Mouse (Mus musculus): ENCODE measurements around the gene Slc34a3.

Gene Slc34a3

DNA sequence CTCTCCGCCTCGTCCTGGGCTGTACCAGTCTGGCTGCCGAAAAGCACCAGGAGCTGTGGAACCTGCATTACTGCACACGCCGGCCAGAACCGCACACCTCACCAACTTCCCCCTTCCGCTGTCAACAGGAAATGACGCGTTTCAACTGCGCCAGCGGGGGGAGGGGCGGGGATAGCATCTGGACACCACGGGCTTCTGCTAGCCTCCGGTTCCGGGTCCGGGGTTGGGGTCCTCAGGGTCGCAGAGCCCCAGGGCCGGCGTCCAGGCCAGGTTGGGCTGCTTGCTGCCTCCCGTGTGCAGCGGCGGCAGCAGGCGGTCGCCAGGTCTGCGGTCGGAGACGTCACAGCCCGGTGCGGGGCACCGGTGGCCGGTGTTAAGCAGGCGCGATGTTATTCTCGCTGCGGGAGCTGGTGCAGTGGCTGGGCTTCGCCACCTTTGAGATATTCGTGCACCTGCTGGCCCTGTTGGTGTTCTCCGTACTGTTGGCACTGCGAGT is 21.2 kb upstream of the Slc34a3 start, which contains the start of gene Tmem203:
Tmem203 (plus strand) TSS at position 156 of the 496 bp plus-strand sequence.
- DNase-seq (ENCODE audit: extremely low read depth, low read depth, low spot score): no peak

- no peak for DNase-seq (ENCODE audit: extremely low read depth, low read depth, low spot score)
Measured at GRCm38 (mm10) chr2:25252331-25252730, 18.2 kb upstream of the Slc34a3 start.

DNA sequence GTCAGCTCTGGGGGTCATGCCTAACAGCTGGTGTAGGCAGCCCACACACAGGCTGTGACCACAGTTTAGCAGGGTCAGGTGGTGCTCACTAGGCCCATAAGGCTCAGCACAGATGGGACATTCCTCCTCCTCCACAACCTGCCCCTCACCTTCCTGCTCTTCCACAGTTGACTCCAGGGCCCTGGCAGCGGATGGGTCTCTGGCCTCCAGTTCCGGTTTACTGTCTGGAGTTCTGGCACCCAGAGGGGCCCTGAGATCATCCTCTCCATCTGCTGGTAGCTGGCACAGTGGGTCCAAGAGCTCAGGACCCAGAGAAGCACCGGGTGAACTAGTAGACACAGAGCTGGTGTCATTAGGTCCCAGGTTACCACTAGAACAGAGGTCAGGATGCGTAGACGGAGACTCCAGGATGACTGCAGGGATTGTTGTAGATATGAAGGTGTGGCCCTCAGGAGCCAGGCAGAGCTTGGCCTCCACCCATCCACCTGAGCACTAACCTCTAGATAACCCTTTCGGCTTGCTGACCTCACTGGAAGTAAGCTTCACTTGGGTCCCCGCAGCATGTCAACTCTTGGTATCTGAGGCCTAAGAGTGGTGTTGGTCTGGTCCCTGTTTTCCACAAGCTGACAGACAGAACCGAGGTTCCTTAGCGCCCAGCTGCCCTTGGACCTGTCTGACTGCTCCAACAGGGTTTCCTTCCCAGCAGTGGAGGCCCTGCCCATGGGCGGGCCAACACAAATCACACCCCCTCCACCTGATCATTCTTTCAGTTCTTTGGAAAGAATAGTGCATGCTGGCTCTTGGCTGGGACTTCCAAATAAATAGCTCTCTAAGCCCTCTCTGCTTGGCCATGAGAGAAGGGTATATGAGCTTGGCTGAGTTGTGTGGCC is 12.3 kb upstream of the Slc34a3 start, which contains the start of gene AL732309.1:
AL732309.1 (minus strand) TSS at position 681 of the 890 bp plus-strand sequence.
- no peak for DNase-seq (ENCODE audit: extremely low read depth, low read depth, low spot score)

GRCm38 (mm10) chr2:25244144-25244543 is 10.0 kb upstream of the Slc34a3 start:
- DNase-seq (ENCODE audit: extremely low read depth, low read depth, low spot score): no peak

DNA sequence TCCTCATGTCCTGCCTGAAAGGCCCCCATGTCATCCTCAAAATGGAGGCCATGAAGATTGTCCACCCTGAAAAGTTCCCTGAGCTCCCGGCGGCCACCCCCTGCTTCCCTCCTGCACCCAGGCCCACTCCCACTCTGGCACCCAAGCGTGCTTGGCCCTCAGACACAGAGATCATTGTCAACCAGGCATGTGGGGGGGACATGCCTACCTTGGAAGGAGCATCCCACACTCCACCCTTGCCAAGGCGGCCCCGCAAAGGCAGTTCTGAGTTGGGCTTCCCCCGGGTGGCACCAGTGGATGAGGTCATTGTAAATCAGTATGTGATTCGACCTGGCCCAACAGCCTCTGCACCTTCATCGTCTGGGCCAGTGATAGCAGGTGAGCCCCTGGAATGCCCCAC is 9.2 kb upstream of the Slc34a3 start:
- DNase-seq (ENCODE audit: extremely low read depth, low read depth, low spot score): no peak

- DNase-seq (ENCODE audit: extremely low read depth, low read depth, low spot score): no peak
Measured at GRCm38 (mm10) chr2:25242101-25242506, 7.9 kb upstream of the Slc34a3 start, which contains the start of the genes Rnf208 and Cysrt1. Gene Rnf208 (plus strand): TSS chr2:25242255. Gene Cysrt1 (minus strand): TSS chr2:25242452.

- no peak for DNase-seq (ENCODE audit: extremely low read depth, low read depth, low spot score)
Measured at GRCm38 (mm10) chr2:25241438-25241775, 7.2 kb upstream of the Slc34a3 start.

DNA sequence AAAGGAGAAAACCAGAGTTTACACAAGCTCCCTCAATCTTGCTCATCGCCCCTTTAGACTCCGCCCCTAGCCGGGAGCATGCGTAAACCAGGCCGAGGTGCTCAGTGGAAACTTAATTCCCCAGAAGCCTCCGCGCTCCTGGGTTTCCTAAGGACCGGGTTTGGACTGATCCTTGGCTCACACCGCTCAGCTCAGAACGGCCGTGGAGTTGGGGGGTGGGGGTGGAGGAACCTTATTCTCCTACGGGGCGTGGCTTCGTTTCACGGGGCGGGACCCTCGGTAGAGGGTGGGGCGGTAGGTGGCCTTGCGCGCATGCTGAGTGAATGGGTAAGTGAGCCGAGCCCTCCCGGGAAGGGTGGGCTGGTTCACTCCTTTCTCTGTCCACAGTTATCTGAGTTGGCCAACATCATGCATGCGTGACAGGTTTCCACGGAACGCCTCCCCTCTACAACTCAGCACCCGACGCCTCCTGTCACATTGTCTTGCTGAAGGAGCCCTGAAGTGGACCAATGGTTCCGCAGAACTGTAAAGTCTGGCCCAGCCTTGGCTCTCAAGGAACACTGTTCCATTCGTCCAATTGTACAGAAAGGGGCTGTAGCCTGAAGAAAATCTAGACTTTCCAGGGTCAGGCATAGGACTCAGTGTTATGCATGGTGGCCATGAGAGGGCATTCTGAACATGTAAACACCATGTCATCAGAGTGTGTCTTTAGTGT is 6.7 kb upstream of the Slc34a3 start:
- DNase-seq (ENCODE audit: extremely low read depth, low read depth, low spot score): no peak

GRCm38 (mm10) chr2:25240310-25240709 is 6.1 kb upstream of the Slc34a3 start:
- DNase-seq (ENCODE audit: extremely low read depth, low read depth, low spot score): no peak

GRCm38 (mm10) chr2:25239766-25240165 is 5.6 kb upstream of the Slc34a3 start:
- no peak for DNase-seq (ENCODE audit: extremely low read depth, low read depth, low spot score)

GRCm38 (mm10) chr2:25238106-25238505 is 3.9 kb upstream of the Slc34a3 start:
- no peak for DNase-seq (ENCODE audit: extremely low read depth, low read depth, low spot score)

GRCm38 (mm10) chr2:25237522-25237921 is 3.4 kb upstream of the Slc34a3 start:
- DNase-seq (ENCODE audit: extremely low read depth, low read depth, low spot score): peak; percentile 77

DNA sequence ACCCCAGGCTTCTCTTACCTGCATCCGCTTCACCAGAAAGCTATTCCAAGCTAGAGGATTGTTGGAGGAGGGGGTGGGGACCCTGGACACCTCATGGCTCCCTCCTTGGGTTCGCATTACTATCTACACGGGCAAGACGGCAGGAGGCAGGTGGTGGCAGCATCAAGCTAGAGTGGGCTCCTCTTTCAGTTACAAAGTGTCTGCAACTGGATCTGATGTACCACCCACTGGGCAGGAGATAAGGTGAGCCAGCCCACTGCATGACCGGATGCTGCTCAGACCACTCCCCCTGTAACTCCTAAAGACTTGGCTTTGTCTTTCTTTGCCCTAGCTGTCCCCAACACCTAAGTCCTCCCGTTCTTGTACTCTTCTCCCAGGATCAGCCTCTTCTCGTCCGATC is 2.5 kb upstream of the Slc34a3 start, which contains the start of gene Rnf224:
Rnf224 (minus strand) TSS at position 174 of the 400 bp plus-strand sequence.
- DNase-seq (ENCODE audit: extremely low read depth, low read depth, low spot score): no peak

GRCm38 (mm10) chr2:25234551-25235220 is 522 bp upstream of the Slc34a3 start:
- DNase-seq (ENCODE audit: extremely low read depth, low read depth, low spot score): no peak

GRCm38 (mm10) chr2:25233421-25233820 is 743 bp downstream of the Slc34a3 start:
- DNase-seq (ENCODE audit: extremely low read depth, low read depth, low spot score): no peak

GRCm38 (mm10) chr2:25231038-25231437 is 3.1 kb downstream of the Slc34a3 start:
- no peak for DNase-seq (ENCODE audit: extremely low read depth, low read depth, low spot score)

DNA sequence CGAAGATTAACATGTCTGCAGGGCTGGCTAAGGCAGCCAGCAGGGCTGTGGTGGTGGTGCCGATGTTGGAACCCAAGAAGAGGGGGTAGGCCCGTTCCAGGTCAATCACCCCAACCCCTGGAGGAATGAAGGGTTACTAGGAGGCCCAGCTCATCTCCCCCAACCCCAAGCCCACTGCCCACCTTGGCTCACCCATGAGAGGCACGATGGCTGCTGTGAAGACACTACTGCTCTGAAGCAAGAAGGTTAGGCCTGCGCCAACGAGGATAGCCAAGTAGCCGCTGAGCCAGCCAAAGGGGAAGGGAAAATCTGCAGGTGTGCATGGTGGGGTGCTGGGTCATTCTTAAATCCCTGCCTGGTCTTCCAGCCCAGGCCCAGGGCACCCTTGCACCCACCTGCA is 3.6 kb downstream of the Slc34a3 start:
- DNase-seq (ENCODE audit: extremely low read depth, low read depth, low spot score): no peak

DNA sequence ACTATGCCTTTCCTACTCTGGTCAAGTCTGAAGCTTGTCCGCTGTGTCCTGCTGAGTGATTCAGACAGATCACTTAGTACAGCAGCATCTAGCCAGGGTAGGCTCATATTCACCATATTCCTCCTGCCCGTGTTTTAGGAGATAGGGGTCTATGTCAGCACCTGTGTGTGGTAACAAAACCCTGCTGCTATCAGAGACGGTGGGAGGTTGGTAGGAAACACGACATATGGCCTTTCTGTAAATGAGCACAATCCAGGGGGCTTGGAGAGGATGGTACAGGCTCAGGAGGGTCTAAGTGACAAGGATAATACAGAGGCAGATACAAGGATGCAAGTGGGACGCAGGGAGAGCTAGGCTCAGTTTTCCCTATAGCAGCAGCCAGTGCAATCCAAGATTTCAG is 4.6 kb downstream of the Slc34a3 start:
- DNase-seq (ENCODE audit: extremely low read depth, low read depth, low spot score): no peak

GRCm38 (mm10) chr2:25228995-25229530 is 5.1 kb downstream of the Slc34a3 start:
- DNase-seq (ENCODE audit: extremely low read depth, low read depth, low spot score): no peak

DNA sequence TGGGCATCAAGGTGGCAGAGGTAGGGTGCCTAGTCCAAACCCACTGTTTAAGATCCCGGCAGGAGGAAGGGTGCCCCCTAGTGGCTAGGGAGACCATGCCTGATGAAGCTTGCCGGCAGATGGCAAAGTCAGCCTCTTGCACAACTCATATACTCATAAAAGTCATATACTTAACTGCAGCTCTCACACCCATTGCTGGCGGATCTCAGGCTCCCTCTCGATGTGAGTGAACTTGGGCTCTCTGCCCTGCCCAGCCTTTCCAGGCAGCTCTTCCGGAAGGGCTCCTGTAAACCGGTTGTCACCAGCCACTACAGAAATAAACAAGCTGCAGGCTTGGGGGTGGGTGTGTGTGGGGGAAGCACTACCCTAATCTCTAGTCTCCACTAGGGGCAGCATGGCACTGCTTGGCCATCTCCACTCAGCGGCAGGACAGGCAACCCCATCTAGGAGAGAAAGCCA is 5.7 kb downstream of the Slc34a3 start:
- DNase-seq (ENCODE audit: extremely low read depth, low read depth, low spot score): peak; percentile 77

DNA sequence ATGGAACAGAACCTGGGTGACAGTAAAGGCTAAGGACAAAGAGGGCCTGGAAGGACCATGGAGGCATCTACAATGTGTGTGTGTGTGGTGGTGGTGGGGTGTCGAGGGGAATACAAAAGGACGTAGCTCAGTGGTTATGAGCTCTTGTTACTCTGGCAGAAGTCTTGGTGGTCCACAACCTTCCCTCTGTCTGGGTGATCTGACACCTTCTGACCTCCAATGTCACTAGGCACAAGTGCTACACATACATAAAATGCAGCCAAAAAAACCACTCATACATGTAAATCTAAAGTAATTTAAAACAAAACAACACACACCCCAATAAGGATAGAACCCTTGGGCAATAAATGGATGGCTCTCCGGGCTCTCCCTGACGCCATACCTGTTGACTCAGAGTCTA is 6.8 kb downstream of the Slc34a3 start:
- no peak for DNase-seq (ENCODE audit: extremely low read depth, low read depth, low spot score)

Measured in fat pad, adult 2 months (tissue).